Mouse (Mus musculus): ENCODE measurements at regions not wholly inside any gene's neighbourhood (a gene's known extent, or its start where the extent isn't known, plus 50 kb on each side); places are given as distances from the start of the nearest gene placed in this dataset.

GRCm38 (mm10) chr4:21267302-21267701, 418.5 kb downstream of the Prdm13 start:
- H3K4me2 ChIP-seq (ENCODE audit: low read depth, low read length), result no peak overlapping the region
- WGBS, result 68% methylated on average over 2 of the region's 2 CpGs
- H3K4me3 ChIP-seq (ENCODE audit: low read length), result no peak overlapping the region
- H3K27ac ChIP-seq (ENCODE audit: low read length), result no peak overlapping the region
- no peak for ATAC-seq
- H3K27me3 ChIP-seq (replicated peaks; ENCODE audit: control insufficient read depth, insufficient read depth, low read length), result no peaks in the 10 kb centered on the region
- H3K9me3 ChIP-seq (ENCODE audit: control insufficient read depth, low read length), result no peaks in the 10 kb centered on the region
- no peaks in the 10 kb centered on the region for H3K36me3 ChIP-seq (ENCODE audit: control insufficient read depth, insufficient read depth, low read length)
- no peak overlapping the region for H3K9ac ChIP-seq (ENCODE audit: low read depth, low read length)
- H3K4me1 ChIP-seq (ENCODE audit: control insufficient read depth, insufficient read depth, low read length), result no peaks in the 10 kb centered on the region

DNA sequence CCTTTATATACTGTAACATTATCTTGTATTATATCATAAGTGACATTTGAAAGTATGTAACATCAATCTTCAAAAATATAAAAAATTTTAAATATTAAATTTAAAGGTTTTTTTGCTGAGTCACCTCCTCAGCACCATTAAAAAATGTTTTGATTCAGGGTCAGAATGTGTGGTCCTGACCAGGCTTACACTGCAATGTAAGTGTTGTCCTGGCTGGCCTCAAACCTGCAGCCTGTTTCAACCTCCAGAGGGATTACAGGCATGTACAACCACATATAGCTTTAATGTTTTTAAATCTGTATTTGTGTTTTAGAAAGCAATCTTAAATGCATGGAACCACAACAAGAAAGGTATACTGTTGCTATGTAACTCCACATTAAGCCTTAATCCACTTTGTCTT, 418.9 kb downstream of the Prdm13 start:
- Histone ChIP-seq H3K4me3 (ENCODE audit: low read length) (no peak overlapping the region), H3K27me3 (replicated peaks; ENCODE audit: control insufficient read depth, insufficient read depth, low read length) (no peaks in the 10 kb centered on the region), H3K4me2 (ENCODE audit: low read depth, low read length) (no peak overlapping the region), H3K9me3 (ENCODE audit: control insufficient read depth, low read length) (no peaks in the 10 kb centered on the region), H3K9ac (ENCODE audit: low read depth, low read length) (no peak overlapping the region), H3K36me3 (ENCODE audit: control insufficient read depth, insufficient read depth, low read length) (no peaks in the 10 kb centered on the region), H3K4me1 (ENCODE audit: control insufficient read depth, insufficient read depth, low read length) (no peaks in the 10 kb centered on the region), H3K27ac (ENCODE audit: low read length) (no peak overlapping the region)
- no peak for ATAC-seq

DNA sequence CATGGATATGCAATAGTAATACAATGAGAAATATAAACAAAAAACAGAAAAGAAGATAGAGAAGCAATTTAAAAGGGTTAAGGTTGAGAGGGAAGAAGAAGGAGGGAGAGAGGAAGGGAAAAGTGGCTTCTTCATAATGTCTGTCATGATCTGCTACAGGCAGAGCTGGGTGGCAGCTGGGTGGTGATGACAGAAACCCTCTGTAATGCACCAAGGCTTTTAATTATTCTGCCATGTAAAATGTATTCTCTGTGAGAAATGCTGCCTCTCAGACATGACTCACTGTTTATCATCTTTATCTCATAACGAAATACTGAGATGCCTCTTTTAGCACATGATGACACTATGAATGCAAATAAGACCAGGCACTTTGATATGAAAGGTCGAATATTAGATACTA, 435.4 kb downstream of the Prdm13 start:
- Histone ChIP-seq H3K4me2 (ENCODE audit: low read depth, low read length) (no peak overlapping the region), H3K9ac (ENCODE audit: low read depth, low read length) (no peak overlapping the region), H3K27me3 (replicated peaks; ENCODE audit: control insufficient read depth, insufficient read depth, low read length) (no peaks in the 10 kb centered on the region), H3K4me1 (ENCODE audit: control insufficient read depth, insufficient read depth, low read length) (no peaks in the 10 kb centered on the region), H3K4me3 (ENCODE audit: low read length) (no peak overlapping the region), H3K36me3 (ENCODE audit: control insufficient read depth, insufficient read depth, low read length) (no peaks in the 10 kb centered on the region), H3K9me3 (ENCODE audit: control insufficient read depth, low read length) (no peaks in the 10 kb centered on the region), H3K27ac (ENCODE audit: low read length) (no peak overlapping the region)
- no peak for ATAC-seq
- 68% methylated on average over 2 of the region's 2 CpGs for WGBS

- 33% methylated on average over 4 of the region's 4 CpGs for WGBS
- peak; percentile 71; the same call in 1 of the 2 replicates for ATAC-seq
- Histone ChIP-seq H3K36me3 (ENCODE audit: control insufficient read depth, insufficient read depth, low read length) (no peaks in the 10 kb centered on the region), H3K27me3 (replicated peaks; ENCODE audit: control insufficient read depth, insufficient read depth, low read length) (no peaks in the 10 kb centered on the region), H3K4me1 (ENCODE audit: control insufficient read depth, insufficient read depth, low read length) (no peaks in the 10 kb centered on the region), H3K4me3 (ENCODE audit: low read length) (no peak overlapping the region), H3K9me3 (ENCODE audit: control insufficient read depth, low read length) (no peaks in the 10 kb centered on the region), H3K9ac (ENCODE audit: low read depth, low read length) (no peak overlapping the region), H3K4me2 (ENCODE audit: low read depth, low read length) (no peak overlapping the region), H3K27ac (ENCODE audit: low read length) (no peak overlapping the region)
Measured at GRCm38 (mm10) chr4:21222631-21223030, 463.1 kb downstream of the Prdm13 start.

- Histone ChIP-seq H3K4me3 (ENCODE audit: low read length) (no peak overlapping the region), H3K9me3 (ENCODE audit: control insufficient read depth, low read length) (no peaks in the 10 kb centered on the region), H3K36me3 (ENCODE audit: control insufficient read depth, insufficient read depth, low read length) (no peaks in the 10 kb centered on the region), H3K27ac (ENCODE audit: low read length) (no peak overlapping the region), H3K27me3 (replicated peaks; ENCODE audit: control insufficient read depth, insufficient read depth, low read length) (no peaks in the 10 kb centered on the region), H3K4me1 (ENCODE audit: control insufficient read depth, insufficient read depth, low read length) (no peaks in the 10 kb centered on the region), H3K4me2 (ENCODE audit: low read depth, low read length) (no peak overlapping the region), H3K9ac (ENCODE audit: low read depth, low read length) (no peak overlapping the region)
- no peak for ATAC-seq
- 98% methylated on average over 4 of the region's 4 CpGs for WGBS
Measured at GRCm38 (mm10) chr4:21207617-21208016, 478.1 kb downstream of the Prdm13 start.

GRCm38 (mm10) chr4:21195620-21196019, 490.1 kb downstream of the Prdm13 start:
- 83% methylated on average over 1 of the region's 1 CpGs for WGBS
- no peaks in the 10 kb centered on the region for H3K36me3 ChIP-seq (ENCODE audit: control insufficient read depth, insufficient read depth, low read length)
- H3K4me2 ChIP-seq (ENCODE audit: low read depth, low read length), result no peak overlapping the region
- no peak for ATAC-seq
- no peak overlapping the region for H3K4me3 ChIP-seq (ENCODE audit: low read length)
- H3K9ac ChIP-seq (ENCODE audit: low read depth, low read length), result no peak overlapping the region
- H3K9me3 ChIP-seq (ENCODE audit: control insufficient read depth, low read length), result no peaks in the 10 kb centered on the region
- no peak overlapping the region for H3K27ac ChIP-seq (ENCODE audit: low read length)
- H3K27me3 ChIP-seq (replicated peaks; ENCODE audit: control insufficient read depth, insufficient read depth, low read length), result no peaks in the 10 kb centered on the region
- H3K4me1 ChIP-seq (ENCODE audit: control insufficient read depth, insufficient read depth, low read length), result no peaks in the 10 kb centered on the region

DNA sequence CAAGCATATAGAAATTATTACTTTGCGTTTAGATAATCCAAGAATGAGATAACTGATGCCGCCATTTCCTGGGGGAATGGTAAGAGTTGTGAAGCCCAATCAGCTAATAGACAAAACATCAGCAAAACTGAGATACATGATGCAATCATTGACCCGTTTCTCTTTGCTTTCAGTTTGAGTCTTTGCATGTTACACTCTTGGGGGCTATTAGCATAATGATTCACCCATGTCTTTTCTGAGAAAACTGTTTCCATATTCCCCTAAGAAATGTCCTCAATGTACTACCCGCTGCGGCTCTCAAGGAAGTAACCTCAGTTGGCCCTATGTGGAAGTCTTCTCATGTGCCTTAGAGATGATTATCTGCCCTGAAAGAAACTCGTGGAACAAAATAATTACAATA, 512.0 kb downstream of the Prdm13 start:
- WGBS, result 80% methylated on average over 6 of the region's 6 CpGs

DNA sequence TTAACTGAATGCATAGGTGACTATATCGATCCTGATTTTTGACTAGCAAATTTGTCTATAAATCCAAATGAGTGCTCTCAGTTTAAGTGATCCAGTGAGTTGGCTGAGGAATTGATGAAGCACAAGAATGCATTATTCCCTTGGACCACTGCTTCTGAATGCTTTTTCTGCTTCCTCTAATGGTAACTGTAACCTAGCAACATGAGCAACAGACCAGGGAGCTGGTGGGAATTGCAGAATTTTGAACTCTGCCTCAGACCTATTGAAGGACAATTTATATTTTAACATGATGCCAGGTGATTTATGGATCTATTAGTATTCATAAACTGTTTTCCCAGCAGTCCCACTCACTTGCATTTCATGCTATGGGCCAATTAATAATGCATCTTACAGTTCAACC, 512.7 kb downstream of the Prdm13 start:
- H3K4me2 ChIP-seq (ENCODE audit: low read depth, low read length), result no peak overlapping the region
- no peak for ATAC-seq

More for the DNA sequence above, 512.0 kb downstream of the Prdm13 start:
- H3K4me2 ChIP-seq (ENCODE audit: low read depth, low read length), result no peak overlapping the region
- no peak for ATAC-seq
- no peak overlapping the region for H3K9ac ChIP-seq (ENCODE audit: low read depth, low read length)
- no peaks in the 10 kb centered on the region for H3K27me3 ChIP-seq (replicated peaks; ENCODE audit: control insufficient read depth, insufficient read depth, low read length)
- no peak overlapping the region for H3K27ac ChIP-seq (ENCODE audit: low read length)
- H3K4me1 ChIP-seq (ENCODE audit: control insufficient read depth, insufficient read depth, low read length), result no peaks in the 10 kb centered on the region
- H3K36me3 ChIP-seq (ENCODE audit: control insufficient read depth, insufficient read depth, low read length), result no peaks in the 10 kb centered on the region
- H3K4me3 ChIP-seq (ENCODE audit: low read length), result no peak overlapping the region
- H3K9me3 ChIP-seq (ENCODE audit: control insufficient read depth, low read length), result no peaks in the 10 kb centered on the region

GRCm38 (mm10) chr4:21170734-21171133, 515.0 kb downstream of the Prdm13 start:
- H3K4me1 ChIP-seq (ENCODE audit: control insufficient read depth, insufficient read depth, low read length), result no peaks in the 10 kb centered on the region
- no peak for ATAC-seq
- no peak overlapping the region for H3K9ac ChIP-seq (ENCODE audit: low read depth, low read length)
- H3K27me3 ChIP-seq (replicated peaks; ENCODE audit: control insufficient read depth, insufficient read depth, low read length), result no peaks in the 10 kb centered on the region
- no peak overlapping the region for H3K4me2 ChIP-seq (ENCODE audit: low read depth, low read length)
- no peaks in the 10 kb centered on the region for H3K9me3 ChIP-seq (ENCODE audit: control insufficient read depth, low read length)
- no peaks in the 10 kb centered on the region for H3K36me3 ChIP-seq (ENCODE audit: control insufficient read depth, insufficient read depth, low read length)
- H3K27ac ChIP-seq (ENCODE audit: low read length), result no peak overlapping the region
- WGBS, result 81% methylated on average over 3 of the region's 3 CpGs
- H3K4me3 ChIP-seq (ENCODE audit: low read length), result no peak overlapping the region

More for the DNA sequence above, 512.7 kb downstream of the Prdm13 start:
- no peaks in the 10 kb centered on the region for H3K9me3 ChIP-seq (ENCODE audit: control insufficient read depth, low read length)
- H3K4me3 ChIP-seq (ENCODE audit: low read length), result no peak overlapping the region
- WGBS, result 90% methylated on average over 1 of the region's 1 CpGs
- no peak overlapping the region for H3K27ac ChIP-seq (ENCODE audit: low read length)
- H3K27me3 ChIP-seq (replicated peaks; ENCODE audit: control insufficient read depth, insufficient read depth, low read length), result no peaks in the 10 kb centered on the region
- no peaks in the 10 kb centered on the region for H3K4me1 ChIP-seq (ENCODE audit: control insufficient read depth, insufficient read depth, low read length)
- no peak overlapping the region for H3K9ac ChIP-seq (ENCODE audit: low read depth, low read length)
- no peaks in the 10 kb centered on the region for H3K36me3 ChIP-seq (ENCODE audit: control insufficient read depth, insufficient read depth, low read length)

- no peak overlapping the region for H3K9ac ChIP-seq (ENCODE audit: low read depth, low read length)
- H3K9me3 ChIP-seq (ENCODE audit: control insufficient read depth, low read length), result no peaks in the 10 kb centered on the region
- no peak overlapping the region for H3K4me3 ChIP-seq (ENCODE audit: low read length)
- H3K27ac ChIP-seq (ENCODE audit: low read length), result no peak overlapping the region
- H3K27me3 ChIP-seq (replicated peaks; ENCODE audit: control insufficient read depth, insufficient read depth, low read length), result no peaks in the 10 kb centered on the region
- H3K4me1 ChIP-seq (ENCODE audit: control insufficient read depth, insufficient read depth, low read length), result no peaks in the 10 kb centered on the region
- no peak overlapping the region for H3K4me2 ChIP-seq (ENCODE audit: low read depth, low read length)
- H3K36me3 ChIP-seq (ENCODE audit: control insufficient read depth, insufficient read depth, low read length), result no peaks in the 10 kb centered on the region
- ATAC-seq, result no peak
Measured at GRCm38 (mm10) chr4:21162124-21162523, 523.6 kb downstream of the Prdm13 start.

Measured in intestine, embryonic 16.5 days (tissue).